ENCODE assay signal across 18 mouse cellular contexts in genomic region chr17:85405161-85405560, GRCm38 (mm10).
"Had no signal": no experiment of that assay in that cellular context is flagged by ENCODE, and none has a peak within 500 bp of the region (broad histone marks: within the 10 kb centered on the region; RNA-seq: fewer than 3 reads in every experiment).

No protein-coding gene starts in this region.

- H3K9me3 ChIP-seq: midbrain, embryonic 10.5 days; midbrain, embryonic 13.5 days; midbrain, embryonic 15.5 days; neural tube, embryonic 13.5 days; neural tube, embryonic 15.5 days had no signal

- H3K27me3 ChIP-seq: neural tube, embryonic 13.5 days; neural tube, embryonic 15.5 days had no signal

- H3K36me3 ChIP-seq: midbrain, embryonic 10.5 days; midbrain, embryonic 13.5 days; midbrain, embryonic 15.5 days; neural tube, embryonic 13.5 days; neural tube, embryonic 15.5 days had no signal

- H3K4me2 ChIP-seq: lung, embryonic 14.5 days; midbrain, embryonic 13.5 days; midbrain, embryonic 15.5 days; neural tube, embryonic 13.5 days; neural tube, embryonic 15.5 days had no signal

- H3K4me1 ChIP-seq: midbrain, embryonic 10.5 days; midbrain, embryonic 13.5 days; midbrain, embryonic 15.5 days; neural tube, embryonic 13.5 days; neural tube, embryonic 15.5 days had no signal

- H3K9ac ChIP-seq: lung, embryonic 14.5 days; midbrain, embryonic 13.5 days; midbrain, embryonic 15.5 days; neural tube, embryonic 13.5 days; neural tube, embryonic 15.5 days had no signal

- DNase-seq: lung, adult 18-20 months; lung, embryonic 14.5 days; lung, postnatal 10 days; lung, postnatal 4 days; retina, postnatal 1 day; right cerebral cortex, adult 18-20 months; right cerebral cortex, postnatal 25 days; right cerebral cortex, postnatal 4 days; spleen, adult 18-20 months; thymus, adult 18-20 months; thymus, postnatal 14 days; thymus, postnatal 36 days had no signal

- ATAC-seq: midbrain, embryonic 13.5 days; midbrain, embryonic 15.5 days had no signal

- H3K27ac ChIP-seq: midbrain, embryonic 10.5 days; midbrain, embryonic 13.5 days; midbrain, embryonic 15.5 days; neural tube, embryonic 13.5 days; neural tube, embryonic 15.5 days had no signal

- H3K4me3 ChIP-seq: midbrain, embryonic 10.5 days; midbrain, embryonic 13.5 days; midbrain, embryonic 15.5 days; myocyte; neural tube, embryonic 13.5 days; neural tube, embryonic 15.5 days had no signal
